Mouse (Mus musculus): ENCODE results near the gene Pla2g4f. TPM values are rescaled to one million over a fixed set of nuclear protein-coding genes. Genes with fewer than 3 reads are reported as not detected.
A peak's percentile ranks its signal among the peaks of the same experiment; 100 is the strongest.

The Pla2g4f gene
- polyA plus RNA-seq, 1 experiment: 0.06 TPM

GRCm38 (mm10) chr2:120283550-120283949 lies 30.4 kb downstream of the Pla2g4f start:
- no peak for DNase-seq (ENCODE audit: extremely low spot score in 1 of 2, low spot score in 1 of 2)

GRCm38 (mm10) chr2:120281221-120281620 lies 32.7 kb downstream of the Pla2g4f start:
- DNase-seq (ENCODE audit: extremely low spot score in 1 of 2, low spot score in 1 of 2): no peak

GRCm38 (mm10) chr2:120279961-120280360 lies 34.0 kb downstream of the Pla2g4f start:
- DNase-seq (ENCODE audit: extremely low spot score in 1 of 2, low spot score in 1 of 2): peak; percentile 14 to 76

GRCm38 (mm10) chr2:120276951-120277350 lies 37.0 kb downstream of the Pla2g4f start:
- no peak for DNase-seq (ENCODE audit: extremely low spot score in 1 of 2, low spot score in 1 of 2)

- no peak for DNase-seq (ENCODE audit: extremely low spot score in 1 of 2, low spot score in 1 of 2)
These were observed 45.3 kb downstream of the Pla2g4f start for GRCm38 (mm10) chr2:120268635-120269034.

GRCm38 (mm10) chr2:120265523-120265922 lies 48.4 kb downstream of the Pla2g4f start:
- DNase-seq (ENCODE audit: extremely low spot score in 1 of 2, low spot score in 1 of 2): peak in 1 of 2 experiments; percentile 24

- peak in 1 of 2 experiments; percentile 6 for DNase-seq (ENCODE audit: extremely low spot score in 1 of 2, low spot score in 1 of 2)
These were observed 49.1 kb downstream of the Pla2g4f start for GRCm38 (mm10) chr2:120264858-120265257.

GRCm38 (mm10) chr2:120262876-120263275 lies 51.1 kb downstream of the Pla2g4f start:
- DNase-seq (ENCODE audit: extremely low spot score in 1 of 2, low spot score in 1 of 2): no peak

- DNase-seq (ENCODE audit: extremely low spot score in 1 of 2, low spot score in 1 of 2): no peak
These were observed 52.6 kb downstream of the Pla2g4f start for GRCm38 (mm10) chr2:120261346-120261745.

- DNase-seq (ENCODE audit: extremely low spot score in 1 of 2, low spot score in 1 of 2): no peak
These were observed 57.7 kb downstream of the Pla2g4f start for GRCm38 (mm10) chr2:120256259-120256658.

- DNase-seq (ENCODE audit: extremely low spot score in 1 of 2, low spot score in 1 of 2): no peak
These were observed 61.3 kb downstream of the Pla2g4f start for GRCm38 (mm10) chr2:120252644-120253043.

Other genes with a start within 250 kb of the Pla2g4f start
- 10.9 and 11.8 TPM in 2 replicates for gene Ehd4, start 159.6 kb downstream of the Pla2g4f start, polyA plus RNA-seq (2012; rRNA removed)
- 9.6 and 12.3 TPM in 2 replicates for gene Pla2g4e, start 68.8 kb downstream of the Pla2g4f start, polyA plus RNA-seq (2012; rRNA removed)
- gene Pla2g4d, start 25.0 kb downstream of the Pla2g4f start, polyA plus RNA-seq (2012; rRNA removed): 0.12 and 0.21 TPM in 2 replicates
- gene Vps39, start 39.0 kb upstream of the Pla2g4f start, polyA plus RNA-seq (2012; rRNA removed): 51.8 and 68.0 TPM in 2 replicates
- 10.5 and 11.1 TPM in 2 replicates for gene Ganc, start 89.7 kb upstream of the Pla2g4f start, polyA plus RNA-seq (2012; rRNA removed)
- gene Tmem87a, start 89.9 kb upstream of the Pla2g4f start, polyA plus RNA-seq (2012; rRNA removed): 23.2 and 24.1 TPM in 2 replicates
- 6.1 and 10.3 TPM in 2 replicates for gene Capn3, start 141.9 kb upstream of the Pla2g4f start, polyA plus RNA-seq (2012; rRNA removed)
- 73.3 and 79.9 TPM in 2 replicates for gene Zfp106, start 249.7 kb upstream of the Pla2g4f start, polyA plus RNA-seq (2012; rRNA removed)

All from frontal cortex, adult 2 months (tissue).